Mouse (Mus musculus) myocyte (in vitro differentiated cells): ENCODE measurements around the gene Lhx5.

Source experiments
- MAX ChIP-seq: IDR thresholded peaks from one replicate; pipeline ENCODE4 v1.6.1; 2011; ENCODE audit warnings: low read depth, mild to moderate bottlenecking, control low read depth
- MYOG ChIP-seq, 3 experiments: IDR thresholded peaks; one replicate each; pipeline ENCODE4 v1.6.1; 2011; ENCODE audit warnings: control low read depth in 2 of 3, low read depth in 2 of 3, mild to moderate bottlenecking in 2 of 3; ENCODE audit not compliant: insufficient read length in 2 of 3, control insufficient read depth in 1 of 3, insufficient read depth in 1 of 3
- POLR2A ChIP-seq: IDR thresholded peaks from one replicate; pipeline ENCODE4 v1.6.1; 2011; ENCODE audit warnings: low read depth, mild to moderate bottlenecking, control low read depth, moderate library complexity; ENCODE audit not compliant: insufficient read length
- POLR2AphosphoS2 ChIP-seq: IDR thresholded peaks from one replicate; pipeline ENCODE4 v1.6.1; 2011; ENCODE audit warnings: low read depth, control low read depth; ENCODE audit not compliant: insufficient read length
- REST ChIP-seq: IDR thresholded peaks from one replicate; pipeline ENCODE4 v1.6.1; 2011; ENCODE audit warnings: mild to moderate bottlenecking, control low read depth, moderate library complexity; ENCODE audit not compliant: insufficient read depth, insufficient read length
- USF1 ChIP-seq: IDR thresholded peaks from one replicate; pipeline ENCODE4 v1.6.1; 2011; ENCODE audit warnings: low read depth, mild to moderate bottlenecking, control low read depth, moderate library complexity

DNA sequence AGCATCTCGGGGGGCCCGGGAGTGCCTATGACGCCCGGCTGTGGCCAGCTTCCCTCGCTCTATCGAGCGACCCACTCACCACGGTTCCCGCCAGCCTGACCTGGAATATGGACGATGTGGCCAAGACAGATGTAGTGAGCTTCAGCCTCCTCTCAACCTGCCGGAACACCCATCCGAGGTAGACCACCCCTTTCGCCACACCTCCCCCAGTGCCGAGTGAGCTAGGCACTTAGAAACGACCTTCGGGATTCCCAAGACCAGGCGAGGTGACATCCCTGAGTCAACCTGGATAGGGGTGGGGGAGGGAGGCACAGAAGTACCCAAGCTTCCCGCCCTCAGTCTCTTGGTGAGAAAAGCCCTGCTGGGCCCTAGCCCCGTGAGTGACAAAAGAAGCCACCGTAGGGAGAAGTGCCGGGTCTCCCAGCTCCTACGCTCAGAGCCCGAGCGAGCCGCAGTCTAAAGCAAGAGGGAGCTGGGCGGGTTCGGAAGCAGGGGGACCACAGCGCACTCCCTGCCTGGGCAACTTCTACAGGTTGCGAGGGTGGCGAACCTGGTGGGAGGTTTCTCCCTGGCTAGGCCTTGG is 407 bp upstream of the Lhx5 start:
- TF ChIP-seq MAX (no peak), POLR2AphosphoS2 (no peak), POLR2A (no peak), MYOG (IDR thresholded peaks at IDR 0.05; ENCODE audit: control insufficient read depth in 1 of 3, insufficient read depth in 1 of 3, insufficient read length in 2 of 3, low read depth in 2 of 3) (no peak), REST (no peak), USF1 (no peak)
